Mouse (Mus musculus) megakaryocyte-erythroid progenitor cell, adult 5-6 weeks (primary cell): Measurements from ENCODE around the gene Zfp652. TPM values are rescaled to one million over a fixed set of nuclear protein-coding genes. Genes with fewer than 3 reads are reported as not detected.

ENCODE experiments used
- ATAC-seq: replicated peaks from 2 replicates; pipeline ENCODE4 v1.8.0; 2016; ENCODE audit warnings: mild to moderate bottlenecking, inconsistent platforms; ENCODE audit not compliant: severe bottlenecking, poor library complexity, low FRiP score, low TSS enrichment
- total RNA-seq, 2 experiments: library from RNA; stranded (forward) in 1 of 2; stranded (reverse) in 1 of 2; fragments of 200-1000, 215-1000 nt in 1 of 2; fragments of >200 nt in 1 of 2; fragmentation: Nextera tagmentation in 1 of 2; gene quantifications; 2 replicates each; pipeline ENCODE4 v1.2.3; 2014 to 2017

The Zfp652 gene
- total RNA-seq, 2 experiments from 2014 or later, result 28.2 to 54.5 TPM

DNA sequence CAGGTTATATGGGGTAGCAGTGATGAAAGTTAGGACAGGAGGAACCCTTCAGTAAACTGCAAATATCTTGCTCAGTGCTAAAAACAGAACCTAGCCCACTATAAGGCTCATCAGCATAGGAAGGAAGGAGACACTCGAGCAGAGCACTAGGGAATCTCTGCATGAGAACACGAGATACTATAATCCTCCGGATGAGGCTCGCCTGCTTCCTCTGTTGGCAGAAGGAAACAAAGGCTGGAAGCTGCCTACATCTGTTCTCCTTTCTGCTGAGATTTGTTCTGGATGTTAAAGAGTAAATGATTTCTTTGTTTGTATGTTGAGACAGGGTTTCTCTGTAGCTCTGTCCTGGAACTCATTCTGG lies 7.5 kb upstream of the Zfp652 start:
- ATAC-seq, result no peak

GRCm38 (mm10) chr11:95709534-95710040 lies 2.9 kb upstream of the Zfp652 start:
- ATAC-seq, result no peak

- no peak for ATAC-seq
Measured at GRCm38 (mm10) chr11:95710478-95710877, 2.0 kb upstream of the Zfp652 start.

GRCm38 (mm10) chr11:95712085-95712562 lies 349 bp upstream of the Zfp652 start:
- no peak for ATAC-seq

- peak; percentile 82 for ATAC-seq
Measured at GRCm38 (mm10) chr11:95713225-95713810, 845 bp downstream of the Zfp652 start.

DNA sequence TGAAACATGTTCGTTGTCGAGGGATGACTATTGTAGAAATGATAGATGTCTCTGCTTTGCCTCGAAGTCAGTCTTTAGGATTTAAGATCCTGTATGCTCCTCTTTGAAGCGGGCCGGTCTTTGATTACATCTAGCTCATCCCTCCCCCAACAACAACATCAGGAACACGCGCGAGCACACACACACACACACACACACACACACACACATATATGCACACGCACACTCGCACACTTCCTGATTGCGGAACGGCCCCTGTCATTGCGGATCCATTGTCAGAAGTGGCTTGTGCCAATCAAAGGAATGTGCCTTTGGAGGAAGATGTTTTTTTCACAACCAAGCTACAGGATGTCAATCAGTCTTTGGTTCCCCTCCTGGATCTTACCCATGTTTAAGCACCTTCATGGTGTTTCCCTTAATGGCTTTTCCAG lies 1.4 kb downstream of the Zfp652 start:
- ATAC-seq, result no peak; the same call in 1 of the 2 replicates

- no peak for ATAC-seq
Measured at GRCm38 (mm10) chr11:95714411-95714810, 1.9 kb downstream of the Zfp652 start.

DNA sequence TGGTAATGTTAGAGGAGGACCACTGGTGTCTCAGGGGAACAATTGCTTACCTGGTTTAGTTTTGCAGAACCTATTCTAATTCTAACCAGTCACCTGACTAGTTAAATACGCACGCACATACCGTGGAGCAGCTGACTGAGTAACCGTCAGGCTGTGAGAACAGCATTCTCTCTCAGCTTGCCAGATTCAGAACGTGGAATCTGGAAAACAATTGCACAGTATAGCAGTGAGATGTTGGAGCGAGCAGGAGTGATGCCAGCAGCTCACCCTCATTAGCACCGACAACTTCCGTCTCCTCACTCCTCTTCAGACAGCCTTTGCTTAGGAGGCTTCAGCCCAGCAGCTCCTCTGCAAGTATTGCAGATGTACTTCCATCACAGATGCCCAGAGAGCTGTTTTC lies 3.7 kb downstream of the Zfp652 start:
- ATAC-seq, result no peak

GRCm38 (mm10) chr11:95719356-95719755 lies 6.9 kb downstream of the Zfp652 start:
- no peak for ATAC-seq

DNA sequence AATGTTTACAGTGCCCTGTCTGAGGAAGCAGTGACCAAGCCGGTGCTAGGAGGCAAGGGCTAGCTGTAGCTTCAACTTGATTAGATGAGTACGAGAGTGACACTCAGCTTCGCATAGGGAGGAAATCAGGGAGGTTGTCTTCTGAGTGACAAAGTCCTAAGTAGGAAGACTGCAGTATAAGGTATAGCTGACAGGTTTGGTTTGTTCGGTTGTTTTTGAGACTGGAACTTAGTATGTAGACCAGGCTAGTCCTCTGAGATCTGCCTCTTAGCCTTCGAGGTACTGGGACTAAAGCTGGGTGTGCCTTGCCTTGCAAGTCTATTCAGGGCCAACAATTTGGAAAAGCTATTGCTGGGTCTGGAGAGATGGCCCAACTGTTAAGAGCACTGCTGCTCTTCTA lies 10.8 kb downstream of the Zfp652 start, which contains the start of gene B130006D01Rik:
TSS of gene B130006D01Rik (plus strand) at position 301 of the 400 bp plus-strand sequence.
- no peak for ATAC-seq

GRCm38 (mm10) chr11:95724466-95724865 lies 12.0 kb downstream of the Zfp652 start:
- ATAC-seq, result no peak

DNA sequence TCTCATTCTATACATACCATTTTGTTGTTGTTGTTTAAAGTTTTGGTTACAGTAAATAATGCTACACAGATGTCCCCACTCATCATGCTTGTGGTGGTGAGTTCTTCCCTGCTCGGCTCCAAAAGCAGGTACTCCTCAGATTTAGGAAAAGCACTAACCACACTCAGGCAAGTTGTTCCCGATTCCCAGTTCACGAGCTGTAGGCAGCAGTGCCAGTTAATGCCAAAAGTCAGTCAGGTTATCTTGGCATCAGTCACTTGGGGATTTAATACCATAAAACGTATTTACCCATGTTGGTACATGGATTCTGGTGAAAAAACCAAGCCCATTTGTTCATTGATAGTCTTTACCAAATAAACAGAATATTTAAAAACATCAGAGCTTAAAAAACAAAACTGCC lies 13.7 kb downstream of the Zfp652 start:
- no peak for ATAC-seq

GRCm38 (mm10) chr11:95727947-95728346 lies 15.5 kb downstream of the Zfp652 start:
- no peak for ATAC-seq

DNA sequence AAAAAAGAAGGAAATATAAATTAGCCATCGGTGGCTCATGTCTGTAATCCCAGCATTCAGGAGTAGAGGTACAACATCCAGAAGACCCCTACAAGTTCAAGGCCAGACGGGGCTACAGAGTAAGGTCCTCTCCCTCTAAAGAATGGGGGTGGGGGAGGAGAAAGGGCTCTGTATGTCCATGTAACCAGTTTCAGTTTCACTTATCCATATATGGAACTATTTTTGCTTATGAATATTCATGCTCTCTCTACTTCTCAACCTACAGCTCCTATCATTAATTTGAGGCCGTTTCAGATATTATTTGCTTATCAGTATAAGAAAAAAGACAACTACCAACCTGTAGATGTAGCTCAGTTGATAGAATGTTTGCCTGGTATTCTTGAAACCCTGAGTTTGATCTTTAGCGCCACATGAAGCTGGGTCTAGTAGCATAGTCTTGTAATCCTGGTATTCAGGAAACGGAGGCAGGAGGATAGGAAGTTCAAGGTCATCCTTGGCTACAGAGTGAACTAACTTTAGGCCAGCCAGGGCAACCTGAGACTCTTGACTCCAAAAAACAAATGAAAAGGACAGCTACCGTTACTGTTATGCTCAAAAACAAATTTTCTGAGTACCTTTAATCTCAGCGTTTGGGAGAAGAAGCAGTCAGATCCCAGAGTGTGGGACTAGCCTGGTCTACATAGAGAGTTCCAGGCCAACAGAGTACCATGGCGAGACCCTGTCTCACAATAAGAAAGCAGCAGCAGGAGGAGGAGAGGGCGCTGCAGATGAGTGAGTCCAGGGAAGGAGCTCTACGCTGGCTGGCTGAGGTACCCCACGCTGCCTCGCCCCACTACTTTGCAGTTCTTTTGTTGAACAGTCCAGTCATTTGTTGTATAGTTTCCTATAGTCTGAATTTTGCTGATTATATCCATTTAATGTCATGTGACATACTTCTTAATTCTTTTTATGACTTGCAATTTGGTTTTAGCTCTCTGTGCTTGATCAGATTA lies 16.7 kb downstream of the Zfp652 start:
- ATAC-seq, result peak; percentile 48

DNA sequence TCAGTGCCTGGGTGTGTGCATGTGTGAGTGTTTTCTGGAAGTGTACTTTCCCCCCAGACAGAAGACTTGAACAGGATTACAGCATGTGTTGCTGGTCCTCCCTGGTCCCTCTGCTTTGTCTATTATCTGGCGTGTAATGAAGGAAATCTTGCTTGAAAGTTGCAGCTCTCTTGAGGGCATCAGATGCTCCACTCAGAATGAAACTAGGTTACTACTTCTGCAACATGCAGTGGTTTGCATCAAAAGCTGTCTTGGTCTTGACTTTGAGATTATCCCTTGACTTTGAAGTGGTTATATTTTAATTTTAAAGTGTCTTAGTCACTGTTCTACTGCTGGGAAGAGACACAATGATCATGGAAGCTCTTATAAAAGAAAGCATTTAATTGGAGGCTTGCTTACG lies 22.0 kb downstream of the Zfp652 start:
- no peak for ATAC-seq

DNA sequence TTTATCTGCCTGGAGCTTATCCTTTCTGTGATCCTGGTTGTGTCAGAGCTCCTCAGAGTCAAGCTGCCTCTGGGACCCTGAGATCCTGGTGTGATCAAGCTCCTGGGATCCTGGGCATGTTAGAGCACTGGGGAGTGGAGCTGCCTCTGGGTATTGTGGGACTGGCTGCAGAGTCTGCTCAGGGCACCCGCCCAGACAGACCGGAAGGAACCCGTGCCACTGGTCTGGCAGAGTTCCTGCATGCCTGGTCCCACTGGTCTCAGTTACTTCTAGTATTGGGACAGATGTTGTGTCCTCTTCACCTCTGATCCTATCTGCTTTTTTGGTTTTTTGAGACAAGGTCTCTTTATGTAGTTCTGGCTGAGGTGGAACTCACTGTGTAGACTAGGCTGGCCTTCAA lies 25.3 kb downstream of the Zfp652 start:
- no peak; the same call in 1 of the 2 replicates for ATAC-seq

DNA sequence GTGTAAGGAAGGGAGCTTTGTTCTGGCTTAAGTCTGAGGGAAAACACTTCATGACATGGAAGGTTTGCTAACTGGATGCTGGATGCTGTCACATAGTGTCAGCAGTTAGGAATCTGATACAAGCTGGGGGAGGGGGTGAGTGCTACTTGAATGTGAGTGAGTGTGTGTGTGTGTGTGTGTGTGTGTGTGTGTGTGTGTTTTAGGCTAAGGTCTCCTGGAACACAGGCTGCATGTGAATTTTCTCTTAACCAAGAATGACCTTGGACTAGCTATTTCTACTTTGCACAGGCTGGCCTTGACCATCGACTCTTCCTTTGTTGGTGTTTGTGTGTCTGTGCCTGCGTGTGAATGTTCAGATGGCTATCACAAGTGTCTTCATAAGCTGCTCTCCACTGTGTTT lies 32.0 kb downstream of the Zfp652 start:
- no peak for ATAC-seq

GRCm38 (mm10) chr11:95746821-95747220 lies 34.3 kb downstream of the Zfp652 start:
- no peak for ATAC-seq

- no peak for ATAC-seq
Measured at GRCm38 (mm10) chr11:95748331-95748730, 35.9 kb downstream of the Zfp652 start.

GRCm38 (mm10) chr11:95749619-95750018 lies 37.1 kb downstream of the Zfp652 start:
- no peak; the same call in 1 of the 2 replicates for ATAC-seq
